Mouse (Mus musculus) cerebellum, postnatal 14 days (tissue): ENCODE measurements at regions not wholly inside any gene's neighbourhood (a gene's known extent, or its start where the extent isn't known, plus 50 kb on each side); places are given as distances from the start of the nearest gene placed in this dataset.
A peak's percentile ranks its signal among the peaks of the same experiment; 100 is the strongest.

Experiments used
- DNase-seq, 2 experiments: peaks; one replicate each; pipeline ENCODE4 v3.0.0; 2021; ENCODE audit warnings: mixed read lengths in 2 of 2

- DNase-seq, result peak in 1 of 2 experiments; percentile 3
Observed at GRCm38 (mm10) chr19:19421706-19422105, 310.7 kb upstream of the Rorb start.
